Mouse (Mus musculus): Measurements from ENCODE around the gene Lhx3.

Gene Lhx3

GRCm38 (mm10) chr2:26208126-26208789 lies at the start of gene Lhx3:
TSS of gene Lhx3 (minus strand) at chr2:26208289.
- peak; percentile 35 for DNase-seq (ENCODE audit: low spot score)

GRCm38 (mm10) chr2:26257315-26258096 lies 49.4 kb upstream of the Lhx3 start:
- no peak for DNase-seq (ENCODE audit: low spot score)

- DNase-seq (ENCODE audit: low spot score) = no peak
These were observed 46.7 kb upstream of the Lhx3 start for GRCm38 (mm10) chr2:26254816-26255215.

GRCm38 (mm10) chr2:26252514-26253206 lies 44.6 kb upstream of the Lhx3 start:
- DNase-seq (ENCODE audit: low spot score) = no peak

- no peak for DNase-seq (ENCODE audit: low spot score)
These were observed 39.4 kb upstream of the Lhx3 start for GRCm38 (mm10) chr2:26247531-26247930.

- DNase-seq (ENCODE audit: low spot score) = no peak
These were observed 32.8 kb upstream of the Lhx3 start for GRCm38 (mm10) chr2:26240841-26241240.

- no peak for DNase-seq (ENCODE audit: low spot score)
These were observed 32.2 kb upstream of the Lhx3 start for GRCm38 (mm10) chr2:26240330-26240729.

- DNase-seq (ENCODE audit: low spot score) = peak; percentile 73
These were observed 29.2 kb upstream of the Lhx3 start, which contains the start of gene Qsox2 for GRCm38 (mm10) chr2:26237290-26237782. TSS of gene Qsox2 (minus strand) at chr2:26237525.

GRCm38 (mm10) chr2:26236681-26237289 lies 28.7 kb upstream of the Lhx3 start:
- no peak for DNase-seq (ENCODE audit: low spot score)

- no peak for DNase-seq (ENCODE audit: low spot score)
These were observed 26.7 kb upstream of the Lhx3 start for GRCm38 (mm10) chr2:26234771-26235170.

- DNase-seq (ENCODE audit: low spot score) = no peak
These were observed 26.2 kb upstream of the Lhx3 start for GRCm38 (mm10) chr2:26234253-26234652.

- no peak for DNase-seq (ENCODE audit: low spot score)
These were observed 23.3 kb upstream of the Lhx3 start for GRCm38 (mm10) chr2:26231366-26231765.

GRCm38 (mm10) chr2:26230253-26230652 lies 22.2 kb upstream of the Lhx3 start:
- DNase-seq (ENCODE audit: low spot score) = no peak

GRCm38 (mm10) chr2:26227788-26228187 lies 19.7 kb upstream of the Lhx3 start:
- DNase-seq (ENCODE audit: low spot score) = no peak

- no peak for DNase-seq (ENCODE audit: low spot score)
These were observed 17.2 kb upstream of the Lhx3 start for GRCm38 (mm10) chr2:26225242-26225641.

- no peak for DNase-seq (ENCODE audit: low spot score)
These were observed 15.9 kb upstream of the Lhx3 start for GRCm38 (mm10) chr2:26223961-26224360.

- peak; percentile 33 for DNase-seq (ENCODE audit: low spot score)
These were observed 6.4 kb upstream of the Lhx3 start for GRCm38 (mm10) chr2:26214526-26214925.

- no peak for DNase-seq (ENCODE audit: low spot score)
These were observed 1.5 kb upstream of the Lhx3 start for GRCm38 (mm10) chr2:26209566-26209965.

- DNase-seq (ENCODE audit: low spot score) = no peak
These were observed 530 bp downstream of the Lhx3 start for GRCm38 (mm10) chr2:26207559-26207958.

GRCm38 (mm10) chr2:26205761-26206160 lies 2.3 kb downstream of the Lhx3 start:
- DNase-seq (ENCODE audit: low spot score) = no peak

GRCm38 (mm10) chr2:26205126-26205525 lies 3.0 kb downstream of the Lhx3 start:
- no peak for DNase-seq (ENCODE audit: low spot score)

- DNase-seq (ENCODE audit: low spot score) = no peak
These were observed 5.1 kb downstream of the Lhx3 start for GRCm38 (mm10) chr2:26202849-26203475.

All from spleen, adult 12 weeks (tissue).